Mouse (Mus musculus) small intestine, adult 2 months (tissue): ENCODE data around the gene Nae1. TPM values are rescaled to one million over a fixed set of nuclear protein-coding genes. Genes with fewer than 3 reads are reported as not detected.
A peak's percentile ranks its signal among the peaks of the same experiment; 100 is the strongest.

Source experiments
- H3K27ac ChIP-seq: fragments of 200-500 bp; 2 replicates; pipeline ENCODE4 v1.5.1; 2012; ENCODE audit warnings: low read depth, low read length, control low read depth, inconsistent platforms; ENCODE audit not compliant: insufficient read depth
- H3K27me3 ChIP-seq: fragments of 200-500 bp; 2 replicates; pipeline ENCODE4 v1.6.1; 2012; ENCODE audit warnings: mild to moderate bottlenecking, moderate library complexity, low read length, inconsistent platforms; ENCODE audit not compliant: control insufficient read depth, insufficient read depth
- H3K36me3 ChIP-seq: fragments of 200-500 bp; 2 replicates; pipeline ENCODE4 v1.6.1; 2012; ENCODE audit warnings: mild to moderate bottlenecking, low read length, control low read depth, inconsistent platforms; ENCODE audit not compliant: control insufficient read depth, insufficient read depth
- H3K4me1 ChIP-seq: fragments of 200-500 bp; 2 replicates; pipeline ENCODE4 v1.6.1; 2012; ENCODE audit warnings: low read length, inconsistent platforms, mixed read lengths; ENCODE audit not compliant: control insufficient read depth, insufficient read depth, insufficient read length
- H3K4me3 ChIP-seq: fragments of 200-500 bp; 2 replicates; pipeline ENCODE4 v1.5.1; 2012; ENCODE audit warnings: low read depth, mild to moderate bottlenecking, control low read depth, inconsistent platforms, low read length, moderate library complexity
- CTCF ChIP-seq: fragments of 200-500 bp; IDR thresholded peaks from 2 replicates; pipeline ENCODE4 v1.5.1; 2012; ENCODE audit warnings: low read depth, mild to moderate bottlenecking, control low read depth, inconsistent platforms, low read length, moderate library complexity, mixed read lengths; ENCODE audit not compliant: insufficient replicate concordance, insufficient read length; ENCODE audit errors: extremely low read depth
- POLR2A ChIP-seq: fragments of 200-500 bp; IDR thresholded peaks from 2 replicates; pipeline ENCODE4 v1.6.1; 2012; ENCODE audit warnings: low read depth, mild to moderate bottlenecking, control low read depth, inconsistent platforms, low read length, moderate library complexity
- WGBS: fragments of 180-500 bp; shearing (Covaris S2); methylation state at CpG from one replicate; pipeline ENCODE4 v1.1.7; 2018; 5-methylcytosine and 5-hydroxymethylcytosine counted together
- polyA plus RNA-seq: library from polyadenylated mRNA; depleted of rRNA; stranded (reverse); fragments of >200 nt; gene quantifications from 2 replicates; pipeline ENCODE4 v1.2.3, GENCODE M21; 2012

Gene Nae1
- polyA plus RNA-seq, 1 experiment = 3.0 TPM

GRCm38 (mm10) chr8:104560731-104561130, 26.3 kb upstream of the Nae1 start:
- no peaks in the 10 kb centered on the region for H3K27me3 ChIP-seq
- TF ChIP-seq CTCF (no peak), POLR2A (no peak)
- H3K27ac ChIP-seq = no peak overlapping the region
- H3K4me1 ChIP-seq = no peaks in the 10 kb centered on the region
- H3K36me3 ChIP-seq = no peaks in the 10 kb centered on the region
- H3K4me3 ChIP-seq = no peak overlapping the region

- Histone ChIP-seq H3K36me3 (no peaks in the 10 kb centered on the region), H3K4me3 (no peak overlapping the region), H3K27me3 (no peaks in the 10 kb centered on the region), H3K27ac (no peak overlapping the region), H3K4me1 (no peaks in the 10 kb centered on the region)
- WGBS = 55% methylated on average over 7 of the region's 7 CpGs
- TF ChIP-seq CTCF = no peak
- no peak for TF ChIP-seq POLR2A
Measured at GRCm38 (mm10) chr8:104557226-104557625, 22.8 kb upstream of the Nae1 start.

- Histone ChIP-seq H3K27me3 (no peaks in the 10 kb centered on the region), H3K27ac (no peak overlapping the region), H3K4me3 (no peak overlapping the region), H3K4me1 (no peaks in the 10 kb centered on the region), H3K36me3 (no peaks in the 10 kb centered on the region)
- no peak for TF ChIP-seq CTCF
- no peak for TF ChIP-seq POLR2A
- 71% methylated on average over 4 of the region's 4 CpGs for whole genome bisulfite sequencing
Measured at GRCm38 (mm10) chr8:104555191-104555590, 20.8 kb upstream of the Nae1 start.

GRCm38 (mm10) chr8:104543440-104544045, 9.1 kb upstream of the Nae1 start:
- Histone ChIP-seq H3K36me3 (no peaks in the 10 kb centered on the region), H3K27ac (no peak overlapping the region), H3K4me3 (no peak overlapping the region), H3K27me3 (peaks cover 26% of the 10 kb centered on the region), H3K4me1 (peaks cover 9% of the 10 kb centered on the region; the same call in 1 of the 2 replicates)
- TF ChIP-seq CTCF (no peak), POLR2A (no peak)
- WGBS = 83% methylated on average over 8 of the region's 8 CpGs

DNA sequence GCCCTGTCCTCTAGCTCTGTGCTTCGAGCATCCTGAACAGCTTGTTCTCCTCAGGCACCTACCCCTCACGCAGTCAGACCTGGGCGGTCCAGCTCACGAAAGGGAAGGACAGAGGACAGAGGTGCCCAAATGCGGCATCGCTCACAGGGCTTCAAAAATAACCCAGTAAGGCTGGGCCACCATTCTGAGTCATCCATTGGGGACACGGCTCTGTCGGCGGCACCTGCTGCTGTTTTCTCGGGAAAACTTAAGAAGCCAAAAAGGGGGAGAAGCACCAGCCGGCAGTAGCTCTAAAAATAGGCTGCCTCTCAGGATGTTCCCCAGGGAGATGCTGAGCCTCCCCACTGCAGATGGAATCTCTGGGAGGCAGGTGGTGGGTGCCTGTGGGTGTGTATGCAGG, 7.7 kb upstream of the Nae1 start:
- WGBS = 20% methylated on average over 11 of the region's 11 CpGs
- H3K27me3 ChIP-seq = peaks cover 26% of the 10 kb centered on the region
- no peaks in the 10 kb centered on the region for H3K36me3 ChIP-seq
- H3K4me3 ChIP-seq = no peak overlapping the region
- peaks cover 9% of the 10 kb centered on the region; the same call in 1 of the 2 replicates for H3K4me1 ChIP-seq
- TF ChIP-seq POLR2A = no peak
- no peak for TF ChIP-seq CTCF
- H3K27ac ChIP-seq = no peak overlapping the region

GRCm38 (mm10) chr8:104541515-104541880, 7.1 kb upstream of the Nae1 start:
- Histone ChIP-seq H3K36me3 (no peaks in the 10 kb centered on the region), H3K4me3 (peak overlapping the region; percentile 57), H3K27ac (no peak overlapping the region), H3K27me3 (peaks cover 26% of the 10 kb centered on the region), H3K4me1 (peaks cover 9% of the 10 kb centered on the region; the same call in 1 of the 2 replicates)
- TF ChIP-seq POLR2A (no peak), CTCF (no peak)
- 15% methylated on average over 8 of the region's 8 CpGs for WGBS

DNA sequence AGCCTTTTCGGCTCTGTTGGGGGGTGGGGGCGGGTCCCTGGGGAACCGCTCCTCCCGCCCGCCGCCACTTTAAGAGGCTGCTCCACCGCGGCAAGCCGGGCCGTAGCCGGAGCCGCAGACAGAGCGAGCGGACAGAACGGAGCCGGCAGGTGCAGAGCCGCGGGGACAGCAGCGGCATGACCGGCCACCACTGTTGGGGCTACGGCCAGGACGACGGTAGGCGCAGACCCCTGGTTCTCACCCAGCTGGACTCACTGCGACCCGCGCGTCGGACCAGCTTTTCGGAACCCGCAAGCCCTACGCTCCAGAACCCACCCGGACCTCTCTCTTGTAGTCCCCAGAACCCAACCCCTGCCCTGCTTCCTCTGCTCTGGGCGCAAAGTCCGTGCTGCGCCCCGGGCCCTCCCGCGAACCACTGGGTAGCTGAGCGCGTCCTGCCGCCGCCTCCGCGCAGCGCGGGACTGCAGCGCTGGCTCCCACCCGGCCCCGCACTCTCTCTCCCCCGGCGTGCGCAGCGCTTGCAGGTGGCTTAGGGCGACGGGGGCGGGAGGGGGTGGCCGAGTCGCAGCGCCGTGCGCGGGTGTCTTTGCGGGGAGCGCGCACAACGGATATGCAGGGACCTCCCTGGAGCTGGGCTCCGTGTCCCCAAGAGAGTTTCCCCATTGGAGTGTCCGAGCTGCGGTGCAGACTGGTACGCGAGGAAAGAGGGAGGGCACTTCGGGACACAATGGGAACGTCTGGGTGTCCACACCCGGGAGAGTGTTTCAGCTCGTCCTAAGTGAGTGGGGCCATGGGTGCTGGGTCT, 6.5 kb upstream of the Nae1 start:
- Histone ChIP-seq H3K27ac (no peak overlapping the region), H3K4me1 (peaks cover 9% of the 10 kb centered on the region), H3K36me3 (no peaks in the 10 kb centered on the region), H3K27me3 (peaks cover 26% of the 10 kb centered on the region), H3K4me3 (peak overlapping the region; percentile 57)
- TF ChIP-seq CTCF (no peak), POLR2A (no peak)
- WGBS = 1% methylated on average over 75 of the region's 76 CpGs
